Mouse (Mus musculus): ENCODE results near the gene U2af2.

GRCm38 (mm10) chr7:5047313-5047712 lies 14.6 kb upstream of the U2af2 start:
- TF ChIP-seq USF1 (IDR thresholded peaks at IDR 0.05; ENCODE audit: low read depth) (no peak), MYOD1 (IDR thresholded peaks at IDR 0.05; ENCODE audit: control insufficient read depth in 1 of 3, insufficient read length in 2 of 3, low read depth in 2 of 3) (no peak), CEBPB (IDR thresholded peaks at IDR 0.05; ENCODE audit: insufficient read depth, poor library complexity, severe bottlenecking) (no peak), POLR2A (IDR thresholded peaks at IDR 0.05; ENCODE audit: insufficient read length, low read depth) (no peak), TCF12 (IDR thresholded peaks at IDR 0.05; ENCODE audit: insufficient read depth, poor library complexity, severe bottlenecking) (no peak)
